Mouse (Mus musculus): ENCODE data around the gene Plekha6. TPM values are rescaled to one million over a fixed set of nuclear protein-coding genes. Genes with fewer than 3 reads are reported as not detected.

The Plekha6 gene
- polyA plus RNA-seq (2015; fragmentation: Illumina TruSeq; extraction: RNeasy Lipid Tissue Mini Kit (QIAGEN cat#74804); ENCODE audit: insufficient read depth, low replicate concordance): 18.2 TPM

GRCm38 (mm10) chr1:133163820-133164431, at the start of gene Plekha6:
Gene Plekha6, plus strand, starts transcription at chr1:133164210.

GRCm38 (mm10) chr1:133130638-133131560, 33.1 kb upstream of the Plekha6 start, which contains the start of gene Ppp1r15b:
Gene Ppp1r15b, plus strand, starts transcription at chr1:133131143.

GRCm38 (mm10) chr1:133309652-133310267, 145.8 kb downstream of the Plekha6 start, which contains the start of gene Golt1a:
Gene Golt1a, plus strand, starts transcription at chr1:133309800.

GRCm38 (mm10) chr1:133321267-133321925, 157.4 kb downstream of the Plekha6 start, which contains the start of gene Kiss1:
Gene Kiss1, plus strand, starts transcription at chr1:133321875.

GRCm38 (mm10) chr1:133350210-133350609, 186.2 kb downstream of the Plekha6 start, which contains the start of gene Ren1:
Gene Ren1, plus strand, starts transcription at chr1:133350510.

Other genes with a start within 250 kb of the Plekha6 start
- 403 TPM for gene Mdm4, start 133.6 kb upstream of the Plekha6 start, polyA plus RNA-seq (2015; fragmentation: Illumina TruSeq; extraction: RNeasy Lipid Tissue Mini Kit (QIAGEN cat#74804); ENCODE audit: insufficient read depth, low replicate concordance)
- 21.9 TPM for gene Pik3c2b, start 118.5 kb upstream of the Plekha6 start, polyA plus RNA-seq (2015; fragmentation: Illumina TruSeq; extraction: RNeasy Lipid Tissue Mini Kit (QIAGEN cat#74804); ENCODE audit: insufficient read depth, low replicate concordance)
- 102 TPM for gene Ppp1r15b, start 33.1 kb upstream of the Plekha6 start, polyA plus RNA-seq (2015; fragmentation: Illumina TruSeq; extraction: RNeasy Lipid Tissue Mini Kit (QIAGEN cat#74804); ENCODE audit: insufficient read depth, low replicate concordance)
- not detected for gene Golt1a, start 145.6 kb downstream of the Plekha6 start, polyA plus RNA-seq (2015; fragmentation: Illumina TruSeq; extraction: RNeasy Lipid Tissue Mini Kit (QIAGEN cat#74804); ENCODE audit: insufficient read depth, low replicate concordance)
- gene Kiss1, start 157.7 kb downstream of the Plekha6 start, polyA plus RNA-seq (2015; fragmentation: Illumina TruSeq; extraction: RNeasy Lipid Tissue Mini Kit (QIAGEN cat#74804); ENCODE audit: insufficient read depth, low replicate concordance): not detected
- not detected for gene Ren1, start 186.3 kb downstream of the Plekha6 start, polyA plus RNA-seq (2015; fragmentation: Illumina TruSeq; extraction: RNeasy Lipid Tissue Mini Kit (QIAGEN cat#74804); ENCODE audit: insufficient read depth, low replicate concordance)
- gene Etnk2, start 199.4 kb downstream of the Plekha6 start, polyA plus RNA-seq (2015; fragmentation: Illumina TruSeq; extraction: RNeasy Lipid Tissue Mini Kit (QIAGEN cat#74804); ENCODE audit: insufficient read depth, low replicate concordance): 0.10 TPM